Mouse (Mus musculus) embryonic facial prominence, embryonic 11.5 days (tissue): ENCODE measurements around the gene Smim6. TPM values are rescaled to one million over a fixed set of nuclear protein-coding genes. Genes with fewer than 3 reads are reported as not detected.

Experiments used
- polyA plus RNA-seq: library from polyadenylated mRNA; unstranded; fragments of >200 nt; fragmentation: Nextera tagmentation; extraction: Ambion mirVana; gene quantifications from 2 replicates; pipeline ENCODE4 v1.2.1, GENCODE M21; 2014

Smim6 gene
- polyA plus RNA-seq, 1 experiment from 2014 or later = 0.21 TPM

Other genes starting within 250 kb of the Smim6 start
- 59.0 and 61.8 TPM in 2 replicates for gene Grb2, start 203.4 kb upstream of the Smim6 start, polyA plus RNA-seq
- 10.3 and 14.6 TPM in 2 replicates for gene Tmem94, start 146.6 kb upstream of the Smim6 start, polyA plus RNA-seq
- 11.9 TPM in 2 replicates for gene Caskin2, start 98.4 kb upstream of the Smim6 start, polyA plus RNA-seq
- 19.8 and 22.2 TPM in 2 replicates for gene Tsen54, start 97.3 kb upstream of the Smim6 start, polyA plus RNA-seq
- 4.9 and 7.5 TPM in 2 replicates for gene Llgl2, start 88.0 kb upstream of the Smim6 start, polyA plus RNA-seq
- gene Myo15b, start 53.6 kb upstream of the Smim6 start, polyA plus RNA-seq = 0.07 and 0.31 TPM in 2 replicates
- 1.1 and 1.4 TPM in 2 replicates for gene Smim5, start 12.1 kb upstream of the Smim6 start, polyA plus RNA-seq
- 49.8 and 59.4 TPM in 2 replicates for gene Sap30bp, start 21.3 kb downstream of the Smim6 start, polyA plus RNA-seq
- 14.2 and 15.3 TPM in 2 replicates for gene Recql5, start 21.5 kb downstream of the Smim6 start, polyA plus RNA-seq
- 0.83 and 0.85 TPM in 2 replicates for gene Itgb4, start 62.7 kb downstream of the Smim6 start, polyA plus RNA-seq
- gene Galk1, start 100.7 kb downstream of the Smim6 start, polyA plus RNA-seq = 113 and 125 TPM in 2 replicates
- 2,457 and 2,634 TPM in 2 replicates for gene H3f3b, start 115.9 kb downstream of the Smim6 start, polyA plus RNA-seq
- 21.2 and 21.7 TPM in 2 replicates for gene Unk, start 118.3 kb downstream of the Smim6 start, polyA plus RNA-seq
- gene Unc13d, start 165.9 kb downstream of the Smim6 start, polyA plus RNA-seq = 0.71 and 1.2 TPM in 2 replicates
- gene Wbp2, start 175.0 kb downstream of the Smim6 start, polyA plus RNA-seq = 47.0 and 49.6 TPM in 2 replicates
- 3.4 and 4.5 TPM in 2 replicates for gene Trim47, start 215.2 kb downstream of the Smim6 start, polyA plus RNA-seq
- 1.2 and 1.8 TPM in 2 replicates for gene Trim65, start 219.1 kb downstream of the Smim6 start, polyA plus RNA-seq
- gene Mrpl38, start 226.9 kb downstream of the Smim6 start, polyA plus RNA-seq = 101 and 102 TPM in 2 replicates